Mouse (Mus musculus) hindbrain, postnatal 0 days (tissue): ENCODE measurements at regions not wholly inside any gene's neighbourhood (a gene's known extent, or its start where the extent isn't known, plus 50 kb on each side); places are given as distances from the start of the nearest gene placed in this dataset.

Source experiments
- ATAC-seq: fragments of 200-750 bp; cut with Nextera tagmentation; 2 replicates; pipeline ENCODE4 v1.8.0; 2017; ENCODE audit warnings: mild to moderate bottlenecking, moderate TSS enrichment, moderate library complexity
- DNase-seq: peaks from one replicate; pipeline ENCODE4 v3.0.0-alpha.2; 2015; ENCODE audit warnings: low spot score
- H3K27ac ChIP-seq: fragments of 300-500 bp; sonication (generic); 2 replicates; pipeline ENCODE4 v1.5.1; 2014; ENCODE audit warnings: mild to moderate bottlenecking
- H3K27me3 ChIP-seq: fragments of 300-500 bp; sonication (generic); 2 replicates; pipeline ENCODE4 v1.6.1; 2014; ENCODE audit warnings: low read length, mixed read lengths; ENCODE audit not compliant: insufficient read depth
- H3K36me3 ChIP-seq: fragments of 300-500 bp; sonication (generic); 2 replicates; pipeline ENCODE4 v1.6.1; 2014; ENCODE audit warnings: low read length, mixed read lengths; ENCODE audit not compliant: insufficient read depth
- H3K4me1 ChIP-seq: fragments of 300-500 bp; sonication (generic); 2 replicates; pipeline ENCODE4 v1.6.1; 2014; ENCODE audit warnings: antibody characterized with exemption, low read length, mixed read lengths; ENCODE audit not compliant: insufficient read depth
- H3K4me2 ChIP-seq: fragments of 300-500 bp; sonication (generic); 2 replicates; pipeline ENCODE4 v1.6.1; 2014; ENCODE audit warnings: low read depth, mild to moderate bottlenecking, low read length, moderate library complexity, mixed read lengths
- H3K4me3 ChIP-seq: fragments of 300-500 bp; sonication (generic); 2 replicates; pipeline ENCODE4 v1.5.1; 2014; ENCODE audit warnings: low read length
- H3K9ac ChIP-seq: fragments of 300-500 bp; sonication (generic); replicated peaks from 2 replicates; pipeline ENCODE4 v1.6.1; 2014; ENCODE audit warnings: mild to moderate bottlenecking, low read length, moderate library complexity, mixed read lengths
- H3K9me3 ChIP-seq: fragments of 300-500 bp; sonication (generic); 2 replicates; pipeline ENCODE4 v1.6.1; 2016; ENCODE audit warnings: low read length, mixed read lengths
- CTCF ChIP-seq: IDR thresholded peaks from 2 replicates; pipeline ENCODE4 v1.5.1; 2016; ENCODE audit warnings: antibody characterized with exemption, control low read depth, low read depth
- WGBS: fragments of 180-500 bp; shearing (Covaris S2); extraction: QIAGEN DNeasy Blood & Tissue Kit; methylation state at CpG from one replicate; pipeline ENCODE4 v1.1.7; 2014; 5-methylcytosine and 5-hydroxymethylcytosine counted together

GRCm38 (mm10) chr13:78795228-78795627 is 595.7 kb upstream of the Nr2f1 start:
- TF ChIP-seq CTCF, result no peak
- no peak for DNase-seq
- H3K4me2 ChIP-seq, result no peak overlapping the region
- no peaks in the 10 kb centered on the region for H3K4me1 ChIP-seq
- H3K4me3 ChIP-seq, result no peak overlapping the region
- ATAC-seq, result no peak
- H3K27ac ChIP-seq, result no peak overlapping the region
- no peaks in the 10 kb centered on the region for H3K27me3 ChIP-seq
- H3K9ac ChIP-seq, result no peak overlapping the region
- no peaks in the 10 kb centered on the region for H3K36me3 ChIP-seq
- H3K9me3 ChIP-seq, result no peaks in the 10 kb centered on the region

- Histone ChIP-seq H3K4me1 (no peaks in the 10 kb centered on the region), H3K4me3 (no peak overlapping the region), H3K27me3 (no peaks in the 10 kb centered on the region), H3K9ac (no peak overlapping the region), H3K27ac (no peak overlapping the region), H3K36me3 (no peaks in the 10 kb centered on the region), H3K4me2 (no peak overlapping the region), H3K9me3 (no peaks in the 10 kb centered on the region)
- no peak for DNase-seq
- WGBS, result 83% methylated on average over 2 of the region's 2 CpGs
- no peak for ATAC-seq
- TF ChIP-seq CTCF, result no peak
These were observed 584.7 kb upstream of the Nr2f1 start for GRCm38 (mm10) chr13:78784285-78784684.

DNA sequence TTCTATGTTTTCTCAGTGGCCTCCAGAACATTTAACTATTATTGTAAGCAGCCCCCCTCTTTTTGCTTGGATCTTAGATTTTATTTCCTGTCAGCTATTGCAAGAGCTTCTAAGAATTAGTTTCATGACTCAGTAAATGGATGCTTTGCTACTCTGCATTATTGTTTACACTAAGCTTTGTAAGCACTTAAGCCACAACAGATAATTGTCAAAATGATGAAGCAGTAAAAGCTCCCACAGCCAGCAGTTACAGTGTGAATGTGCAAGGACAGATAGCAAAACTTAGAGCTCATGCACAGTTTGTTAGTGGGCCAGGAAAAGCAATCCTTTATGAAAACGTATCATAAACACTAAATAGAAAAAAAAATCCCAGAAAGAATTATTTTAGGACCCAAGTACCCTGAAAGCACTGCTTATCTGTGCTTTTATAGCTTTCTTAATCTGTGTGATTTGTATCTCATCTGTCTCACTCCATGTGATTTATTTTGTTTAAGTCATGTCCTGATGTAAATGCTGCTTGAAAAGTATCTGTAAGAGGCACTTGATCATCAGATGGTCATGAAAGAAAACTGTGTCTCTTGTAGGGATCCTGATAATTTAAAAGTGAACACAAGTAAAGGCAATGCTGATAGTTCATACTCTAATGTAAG is 584.2 kb upstream of the Nr2f1 start:
- H3K4me1 ChIP-seq, result no peaks in the 10 kb centered on the region
- H3K9me3 ChIP-seq, result no peaks in the 10 kb centered on the region
- 64% methylated on average over 1 of the region's 1 CpGs for WGBS
- no peaks in the 10 kb centered on the region for H3K36me3 ChIP-seq
- H3K4me2 ChIP-seq, result no peak overlapping the region
- ATAC-seq (no peak), DNase-seq (no peak)
- H3K27me3 ChIP-seq, result no peaks in the 10 kb centered on the region
- no peak overlapping the region for H3K4me3 ChIP-seq
- TF ChIP-seq CTCF, result no peak
- no peak overlapping the region for H3K9ac ChIP-seq
- no peak overlapping the region for H3K27ac ChIP-seq
